Mouse (Mus musculus) hindbrain, embryonic 16.5 days (tissue): ENCODE results near the gene Eml5. TPM values are rescaled to one million over a fixed set of nuclear protein-coding genes. Genes with fewer than 3 reads are reported as not detected.

Source experiments
- ATAC-seq: fragments of 200-750 bp; cut with Nextera tagmentation; 2 replicates; pipeline ENCODE4 v1.8.0; 2017; ENCODE audit warnings: moderate TSS enrichment, moderate library complexity
- H3K27ac ChIP-seq: fragments of 300-500 bp; sonication (generic); 2 replicates; pipeline ENCODE4 v1.5.1; 2014; ENCODE audit warnings: low read depth, mild to moderate bottlenecking, control low read depth, low read length, moderate library complexity
- H3K27me3 ChIP-seq: fragments of 300-500 bp; sonication (generic); replicated peaks from 2 replicates; pipeline ENCODE4 v1.6.1; 2014; ENCODE audit warnings: low read length; ENCODE audit not compliant: control insufficient read depth, insufficient read depth
- H3K36me3 ChIP-seq: fragments of 300-500 bp; sonication (generic); 2 replicates; pipeline ENCODE4 v1.6.1; 2014; ENCODE audit warnings: mild to moderate bottlenecking, low read length, moderate library complexity, mixed read lengths; ENCODE audit not compliant: control insufficient read depth, insufficient read depth
- H3K4me1 ChIP-seq: fragments of 300-500 bp; sonication (generic); 2 replicates; pipeline ENCODE4 v1.6.1; 2014; ENCODE audit warnings: low read depth, low read length; ENCODE audit not compliant: control insufficient read depth, insufficient read depth
- H3K4me2 ChIP-seq: fragments of 300-500 bp; sonication (generic); 2 replicates; pipeline ENCODE4 v1.6.1; 2014; ENCODE audit warnings: mild to moderate bottlenecking, low read length, control low read depth, moderate library complexity
- H3K4me3 ChIP-seq: fragments of 300-500 bp; sonication (generic); 2 replicates; pipeline ENCODE4 v1.5.1; 2014; ENCODE audit warnings: mild to moderate bottlenecking, low read length, control low read depth, moderate library complexity
- H3K9ac ChIP-seq: fragments of 300-500 bp; sonication (generic); 2 replicates; pipeline ENCODE4 v1.6.1; 2014; ENCODE audit warnings: low read depth, mild to moderate bottlenecking, control low read depth, low read length, moderate library complexity
- H3K9me3 ChIP-seq: fragments of 300-500 bp; sonication (generic); 2 replicates; pipeline ENCODE4 v1.6.1; 2014; ENCODE audit warnings: mild to moderate bottlenecking, low read length, moderate library complexity; ENCODE audit not compliant: control insufficient read depth
- WGBS: fragments of 180-500 bp; shearing (Covaris S2); extraction: QIAGEN DNeasy Blood & Tissue Kit; methylation state at CpG from one replicate; pipeline ENCODE4 v1.1.7; 2014; 5-methylcytosine and 5-hydroxymethylcytosine counted together
- polyA plus RNA-seq: library from polyadenylated mRNA; unstranded; fragments of >200 nt; fragmentation: Nextera tagmentation; extraction: Ambion mirVana; gene quantifications from 2 replicates; pipeline ENCODE4 v1.2.1, GENCODE M21; 2015

Eml5 gene
- polyA plus RNA-seq: 18.6 and 19.5 TPM in 2 replicates

GRCm38 (mm10) chr12:98900881-98901801, at the start of gene Eml5:
TSS of gene Eml5 (minus strand) at chr12:98901484.
- 1% methylated on average over 69 of the region's 101 CpGs for WGBS
- H3K9ac ChIP-seq: peak within 1 kb of the TSS; percentile 80
- peak within 1 kb of the TSS; percentile 73 for H3K4me2 ChIP-seq
- peaks cover 13% of the 10 kb centered on the region for H3K4me1 ChIP-seq
- ATAC-seq: peak; percentile 93
- H3K27ac ChIP-seq: peak within 1 kb of the TSS; percentile 83
- no peaks in the 10 kb centered on the region for H3K9me3 ChIP-seq
- H3K27me3 ChIP-seq: no peaks in the 10 kb centered on the region
- H3K4me3 ChIP-seq: peak within 1 kb of the TSS; percentile 90
- no peaks in the 10 kb centered on the region for H3K36me3 ChIP-seq

GRCm38 (mm10) chr12:98932856-98933255, 31.6 kb upstream of the Eml5 start:
- H3K9ac ChIP-seq: no peak overlapping the region
- no peaks in the 10 kb centered on the region for H3K36me3 ChIP-seq
- H3K27me3 ChIP-seq: no peaks in the 10 kb centered on the region
- H3K4me1 ChIP-seq: no peaks in the 10 kb centered on the region
- 100% methylated on average over 1 of the region's 1 CpGs for WGBS
- no peak for ATAC-seq
- no peak overlapping the region for H3K4me2 ChIP-seq
- H3K9me3 ChIP-seq: no peaks in the 10 kb centered on the region
- H3K27ac ChIP-seq: no peak overlapping the region
- H3K4me3 ChIP-seq: no peak overlapping the region

- 74% methylated on average over 4 of the region's 4 CpGs for WGBS
Observed at GRCm38 (mm10) chr12:98932441-98932840, 31.2 kb upstream of the Eml5 start.

GRCm38 (mm10) chr12:98931174-98931573, 29.9 kb upstream of the Eml5 start:
- Histone ChIP-seq H3K4me2 (no peak overlapping the region), H3K27ac (no peak overlapping the region), H3K9ac (no peak overlapping the region), H3K27me3 (no peaks in the 10 kb centered on the region), H3K4me3 (no peak overlapping the region), H3K36me3 (no peaks in the 10 kb centered on the region), H3K9me3 (no peaks in the 10 kb centered on the region), H3K4me1 (no peaks in the 10 kb centered on the region)
- ATAC-seq: no peak
- WGBS: 64% methylated on average over 4 of the region's 4 CpGs

More at GRCm38 (mm10) chr12:98932441-98932840, 31.2 kb upstream of the Eml5 start:
- Histone ChIP-seq H3K27me3 (no peaks in the 10 kb centered on the region), H3K27ac (no peak overlapping the region), H3K4me3 (no peak overlapping the region), H3K4me2 (no peak overlapping the region), H3K9me3 (no peaks in the 10 kb centered on the region), H3K9ac (no peak overlapping the region), H3K4me1 (no peaks in the 10 kb centered on the region), H3K36me3 (no peaks in the 10 kb centered on the region)
- ATAC-seq: no peak

GRCm38 (mm10) chr12:98920194-98920991, 19.1 kb upstream of the Eml5 start, which contains the start of gene Ttc8:
TSS of gene Ttc8 (plus strand) at chr12:98920574.
- Histone ChIP-seq H3K4me3 (peak within 1 kb of the TSS; percentile 56), H3K9me3 (no peaks in the 10 kb centered on the region), H3K4me1 (peaks cover 19% of the 10 kb centered on the region), H3K36me3 (no peaks in the 10 kb centered on the region), H3K4me2 (peak within 1 kb of the TSS; percentile 79), H3K9ac (peak within 1 kb of the TSS; percentile 81), H3K27ac (peak within 1 kb of the TSS; percentile 89), H3K27me3 (no peaks in the 10 kb centered on the region)
- peak; percentile 99 for ATAC-seq
- WGBS: under 1% methylated on average over 35 of the region's 35 CpGs

GRCm38 (mm10) chr12:98910096-98910495, 8.8 kb upstream of the Eml5 start:
- H3K4me1 ChIP-seq: no peaks in the 10 kb centered on the region
- no peak overlapping the region for H3K9ac ChIP-seq
- no peaks in the 10 kb centered on the region for H3K27me3 ChIP-seq
- H3K4me3 ChIP-seq: no peak overlapping the region
- no peak overlapping the region for H3K4me2 ChIP-seq
- 64% methylated on average over 9 of the region's 9 CpGs for WGBS
- no peaks in the 10 kb centered on the region for H3K36me3 ChIP-seq
- no peaks in the 10 kb centered on the region for H3K9me3 ChIP-seq
- ATAC-seq: no peak
- H3K27ac ChIP-seq: no peak overlapping the region

- ATAC-seq: no peak
- 78% methylated on average over 5 of the region's 5 CpGs for WGBS
- Histone ChIP-seq H3K27ac (no peak overlapping the region), H3K4me2 (no peak overlapping the region), H3K4me3 (no peak overlapping the region), H3K4me1 (no peaks in the 10 kb centered on the region), H3K9ac (no peak overlapping the region), H3K36me3 (no peaks in the 10 kb centered on the region), H3K9me3 (no peaks in the 10 kb centered on the region), H3K27me3 (no peaks in the 10 kb centered on the region)
Observed at GRCm38 (mm10) chr12:98905466-98905865, 4.2 kb upstream of the Eml5 start.

GRCm38 (mm10) chr12:98900341-98900880, 873 bp downstream of the Eml5 start:
- WGBS: 1% methylated on average over 30 of the region's 31 CpGs
- Histone ChIP-seq H3K36me3 (no peaks in the 10 kb centered on the region), H3K27ac (peak overlapping the region; percentile 83), H3K9me3 (no peaks in the 10 kb centered on the region), H3K4me2 (peak overlapping the region; percentile 73), H3K4me3 (peak overlapping the region; percentile 90), H3K4me1 (peaks cover 13% of the 10 kb centered on the region), H3K9ac (peak overlapping the region; percentile 80), H3K27me3 (no peaks in the 10 kb centered on the region)
- ATAC-seq: peak; percentile 40
